Mouse (Mus musculus) megakaryocyte progenitor cell, adult 5-6 weeks (primary cell): ENCODE measurements around the gene Ywhah. TPM values are rescaled to one million over a fixed set of nuclear protein-coding genes. Genes with fewer than 3 reads are reported as not detected.

ENCODE experiments used
- ATAC-seq: replicated peaks from 2 replicates; pipeline ENCODE4 v1.8.0; 2016; ENCODE audit warnings: mild to moderate bottlenecking, moderate TSS enrichment, inconsistent platforms; ENCODE audit not compliant: poor library complexity
- total RNA-seq, 2 experiments: library from RNA; stranded (forward) in 1 of 2; stranded (reverse) in 1 of 2; fragments of 157-497, 149-512 nt in 1 of 2; fragments of 200-1000 nt in 1 of 2; gene quantifications; 2 replicates each; pipeline versions ENCODE4 v1.2.3 to v1.2.4; 2015 to 2017

Gene Ywhah
- total RNA-seq, 2 experiments from 2014 or later: 138 to 391 TPM

DNA sequence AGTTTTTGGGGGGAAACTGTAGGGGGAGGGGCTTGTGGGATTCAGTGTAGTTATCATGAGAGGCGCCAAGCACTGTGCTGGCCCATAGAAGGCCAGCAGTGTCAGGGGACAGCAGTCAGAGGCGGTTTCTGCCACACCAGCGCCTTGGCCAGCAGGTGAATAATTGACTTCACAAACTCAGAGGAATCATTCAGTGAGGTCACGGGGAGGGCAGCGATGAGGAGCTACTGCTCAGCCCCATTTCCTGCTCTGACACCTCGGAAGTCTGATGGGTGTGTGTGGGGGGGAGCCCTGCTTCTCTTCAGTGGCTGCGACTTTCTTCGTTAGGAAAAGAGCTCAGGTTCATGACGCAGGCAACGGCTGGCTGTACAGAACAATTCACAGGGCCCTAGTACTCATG lies 24.8 kb downstream of the Ywhah start:
- ATAC-seq: no peak

DNA sequence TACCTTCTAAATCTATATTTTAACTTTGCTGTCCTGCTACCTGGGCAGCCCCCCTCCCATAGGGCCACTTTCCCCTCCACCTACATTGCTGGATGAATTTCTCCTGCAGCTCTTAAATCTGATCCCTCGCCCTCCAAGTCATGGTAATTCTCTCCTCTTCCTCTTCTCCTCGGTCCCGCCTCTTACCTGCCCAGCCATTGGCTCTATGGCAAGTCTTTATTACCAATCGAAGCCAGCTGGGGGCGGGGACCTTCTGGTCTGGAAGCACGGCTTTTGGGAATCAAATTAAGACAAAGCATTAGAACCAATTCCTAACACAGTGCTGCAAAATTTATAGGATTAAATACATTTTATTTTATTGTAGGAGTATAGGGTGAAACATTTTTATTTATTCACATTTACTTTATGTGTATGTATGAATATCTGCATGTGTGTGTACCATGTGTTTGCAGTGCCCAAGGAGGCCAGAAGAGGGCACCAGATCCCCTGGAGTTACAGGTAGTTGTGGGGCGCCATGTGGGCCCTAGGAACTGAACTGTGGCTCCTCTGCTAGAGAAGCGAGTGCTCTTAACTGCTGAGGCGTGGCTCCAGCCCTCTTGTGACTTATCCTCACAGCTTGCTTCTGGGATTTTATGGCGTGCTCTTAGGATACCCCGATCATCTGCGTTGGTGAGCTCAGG lies 26.2 kb downstream of the Ywhah start:
- no peak for ATAC-seq

- no peak for ATAC-seq
Measured at GRCm38 (mm10) chr5:33045316-33045705, 26.7 kb downstream of the Ywhah start.

GRCm38 (mm10) chr5:33052849-33053582 lies 34.4 kb downstream of the Ywhah start:
- no peak for ATAC-seq

DNA sequence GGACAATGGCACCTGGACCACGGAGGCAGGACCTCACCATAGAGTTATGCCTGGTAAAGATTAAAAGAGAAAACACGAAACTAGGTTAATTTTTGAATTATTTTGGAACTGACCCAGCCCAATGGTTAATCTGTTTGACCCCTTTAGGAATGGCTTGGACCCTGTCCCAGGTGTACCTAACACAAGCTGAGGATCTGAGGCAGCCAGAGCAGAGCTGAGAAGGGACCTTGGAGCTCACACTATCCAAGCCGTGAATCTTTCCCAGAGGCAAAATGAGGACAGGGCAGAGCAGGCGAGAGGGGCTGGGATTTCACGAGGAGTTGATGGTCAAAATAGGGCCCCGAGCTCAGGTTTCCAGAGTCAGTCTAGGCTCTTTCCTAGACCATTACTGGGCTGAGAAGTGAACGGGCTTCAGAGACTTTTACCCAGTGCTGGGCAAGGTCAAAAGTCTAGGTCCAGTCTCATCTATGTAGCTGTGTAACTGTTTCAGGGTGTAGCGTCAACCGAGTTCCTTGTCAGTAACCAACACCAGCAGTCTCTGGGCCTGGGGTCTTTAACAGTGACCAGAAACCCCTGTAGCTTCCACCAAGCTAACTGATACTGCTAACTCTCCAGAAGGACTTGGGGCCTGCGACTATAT lies 37.6 kb downstream of the Ywhah start:
- no peak for ATAC-seq

GRCm38 (mm10) chr5:33070071-33070470 lies 51.5 kb downstream of the Ywhah start:
- ATAC-seq: no peak

- no peak for ATAC-seq
Measured at GRCm38 (mm10) chr5:33076490-33077191, 58.0 kb downstream of the Ywhah start.

Other genes starting within 250 kb of the Ywhah start
- 32.3 and 33.8 TPM in 2 replicates for gene Pisd, start 233.2 kb upstream of the Ywhah start, total RNA-seq (2015)
- gene Pisd, start 233.2 kb upstream of the Ywhah start, total RNA-seq (2017): 34.5 and 38.9 TPM in 2 replicates
- gene Gm20671, start 191.7 kb upstream of the Ywhah start, total RNA-seq (2015): not detected in 2 replicates
- gene Gm20671, start 191.7 kb upstream of the Ywhah start, total RNA-seq (2017): 3.9 and 6.6 TPM in 2 replicates
- gene Prr14l, start 164.6 kb upstream of the Ywhah start, total RNA-seq (2015): 34.6 and 37.6 TPM in 2 replicates
- gene Prr14l, start 164.6 kb upstream of the Ywhah start, total RNA-seq (2017): 27.4 and 31.9 TPM in 2 replicates
- 26.5 and 28.7 TPM in 2 replicates for gene Depdc5, start 155.1 kb upstream of the Ywhah start, total RNA-seq (2015)
- gene Depdc5, start 155.1 kb upstream of the Ywhah start, total RNA-seq (2017): 22.0 and 25.8 TPM in 2 replicates
- gene Slc5a1, start 85.4 kb downstream of the Ywhah start, total RNA-seq (2015): not detected in 2 replicates
- not detected in 2 replicates for gene Slc5a1, start 85.4 kb downstream of the Ywhah start, total RNA-seq (2017)
- 1.1 and 3.4 TPM in 2 replicates for gene Spon2, start 199.6 kb downstream of the Ywhah start, total RNA-seq (2015)
- 1.2 and 2.1 TPM in 2 replicates for gene Spon2, start 199.6 kb downstream of the Ywhah start, total RNA-seq (2017)